Mouse (Mus musculus) ES-E14 (cell line): ENCODE results near the gene Sh3gl2.

Source experiments
- CHD2 ChIP-seq: IDR thresholded peaks from 2 replicates; pipeline ENCODE4 v1.6.1; 2014; ENCODE audit warnings: mild to moderate bottlenecking, low read depth, low read length, inconsistent platforms
- HCFC1 ChIP-seq: IDR thresholded peaks from 2 replicates; pipeline ENCODE4 v1.6.1; 2012; ENCODE audit warnings: low read length, inconsistent platforms, borderline replicate concordance; ENCODE audit not compliant: insufficient read depth
- MAFK ChIP-seq: IDR thresholded peaks from 2 replicates; pipeline ENCODE4 v1.6.1; 2014; ENCODE audit warnings: mild to moderate bottlenecking, low read depth, low read length, inconsistent platforms; ENCODE audit not compliant: insufficient read depth
- ZC3H11A ChIP-seq: IDR thresholded peaks from 2 replicates; pipeline ENCODE4 v1.6.1; 2012; ENCODE audit warnings: low read depth, mild to moderate bottlenecking, inconsistent platforms, low read length, borderline replicate concordance
- ZNF384 ChIP-seq: IDR thresholded peaks from 2 replicates; pipeline ENCODE4 v1.6.1; 2012; ENCODE audit warnings: low read depth, low read length, inconsistent platforms

DNA sequence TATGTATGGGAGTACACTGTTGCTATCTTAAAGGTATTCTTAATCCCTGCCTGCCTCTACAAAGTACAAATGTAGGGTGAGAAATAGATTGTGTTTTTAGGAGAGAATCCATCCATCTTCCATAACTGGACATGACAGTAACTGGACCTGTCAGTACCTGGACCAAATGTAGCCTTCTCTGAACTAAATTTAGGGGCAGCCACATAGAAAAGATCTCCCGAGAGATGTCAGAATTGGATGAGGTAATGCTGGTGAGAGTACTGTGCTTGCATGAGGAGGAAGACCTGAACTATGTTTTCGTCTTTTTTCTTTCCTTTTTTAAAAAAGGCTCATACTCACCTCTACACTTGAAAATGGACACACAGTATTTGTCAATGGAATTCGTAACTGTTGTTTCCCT lies 6.0 kb downstream of the Sh3gl2 start:
- TF ChIP-seq ZC3H11A (no peak), MAFK (no peak), ZNF384 (no peak), HCFC1 (no peak), CHD2 (no peak)
